8 mouse cellular contexts compared by ENCODE assay signal in genomic region chr12:82170461-82171279, GRCm38 (mm10). TPM values are rescaled to one million over a fixed set of nuclear protein-coding genes. Genes with fewer than 3 reads are reported as not detected.
DNase-seq lines count a peak whose midpoint lies in the region; ATAC-seq and TF ChIP-seq lines count a peak whose summit lies in the region.

No protein-coding gene starts in this region.

- H3K4me2 ChIP-seq in heart, postnatal 0 days (ENCODE audit: low read depth, low read length) = peak overlapping the region; percentile 100
- H3K4me2 ChIP-seq in limb, embryonic 15.5 days = peak overlapping the region; percentile 89
- H3K4me2 ChIP-seq in neural tube, embryonic 14.5 days (ENCODE audit: low read depth, low read length) = peak overlapping the region; percentile 96

- no peaks in the 10 kb centered on the region for H3K27me3 ChIP-seq in heart, postnatal 0 days (ENCODE audit: control insufficient read depth, insufficient read depth, low read length)
- H3K27me3 ChIP-seq in limb, embryonic 15.5 days = no peaks in the 10 kb centered on the region
- H3K27me3 ChIP-seq in neural tube, embryonic 14.5 days (ENCODE audit: control insufficient read depth, insufficient read depth, low read length) = no peaks in the 10 kb centered on the region

- no peak for TF ChIP-seq EP300 in heart, postnatal 0 days (IDR thresholded peaks at IDR 0.05; ENCODE audit: low read depth)

- H3K27ac ChIP-seq in heart, postnatal 0 days (ENCODE audit: low read depth) = peak overlapping the region; percentile 84
- peak overlapping the region; percentile 95 for H3K27ac ChIP-seq in limb, embryonic 15.5 days
- peak overlapping the region; percentile 88 for H3K27ac ChIP-seq in neural tube, embryonic 14.5 days (ENCODE audit: low read depth, low read length)

- peak; percentile 52 to 87 for DNase-seq in adrenal gland, adult (ENCODE audit: inconsistent age in 2 of 2, low spot score in 1 of 2)
- no peak for DNase-seq in adrenal gland, postnatal 4 days (ENCODE audit: low spot score in 2 of 2)
- peak; percentile 35 for DNase-seq in urinary bladder, postnatal 14 days (ENCODE audit: low spot score)
- no peak for DNase-seq in urinary bladder, adult 2 months (ENCODE audit: low spot score)
- DNase-seq in heart, postnatal 0 days (ENCODE audit: low spot score) = peak; percentile 30
- DNase-seq in layer of hippocampus, adult 9-11 months = no peak

- H3K9me3 ChIP-seq in heart, postnatal 0 days (replicated peaks; ENCODE audit: control insufficient read depth, low read length) = no peaks in the 10 kb centered on the region
- H3K9me3 ChIP-seq in limb, embryonic 15.5 days = no peaks in the 10 kb centered on the region
- no peaks in the 10 kb centered on the region for H3K9me3 ChIP-seq in neural tube, embryonic 14.5 days (ENCODE audit: control insufficient read depth, low read length)

- WGBS in heart, postnatal 0 days = 3% methylated on average over 29 of the region's 29 CpGs
- under 1% methylated on average over 29 of the region's 29 CpGs for WGBS in limb, embryonic 15.5 days
- WGBS in neural tube, embryonic 14.5 days = under 1% methylated on average over 29 of the region's 29 CpGs

- no peaks in the 10 kb centered on the region for H3K36me3 ChIP-seq in heart, postnatal 0 days (replicated peaks; ENCODE audit: control insufficient read depth, insufficient read depth, low read length)
- no peaks in the 10 kb centered on the region for H3K36me3 ChIP-seq in limb, embryonic 15.5 days
- H3K36me3 ChIP-seq in neural tube, embryonic 14.5 days (ENCODE audit: control insufficient read depth, insufficient read depth, low read length) = no peaks in the 10 kb centered on the region

- no peak for ATAC-seq in heart, postnatal 0 days (ENCODE audit: insufficient read depth, low read depth)
- no peak for ATAC-seq in limb, embryonic 15.5 days (ENCODE audit: insufficient number of reproducible peaks, low FRiP score, low TSS enrichment, low read depth)
- ATAC-seq in neural tube, embryonic 14.5 days (ENCODE audit: low read depth) = no peak

- peaks cover 4% of the 10 kb centered on the region; the same call in 1 of the 2 replicates for H3K4me1 ChIP-seq in heart, postnatal 0 days (ENCODE audit: control insufficient read depth, insufficient read depth)
- peaks cover 40% of the 10 kb centered on the region for H3K4me1 ChIP-seq in limb, embryonic 15.5 days
- peaks cover 14% of the 10 kb centered on the region; the same call in 1 of the 2 replicates for H3K4me1 ChIP-seq in neural tube, embryonic 14.5 days (ENCODE audit: control insufficient read depth, insufficient read depth, low read length)

- peak overlapping the region; percentile 92 for H3K9ac ChIP-seq in heart, postnatal 0 days (replicated peaks; ENCODE audit: low read depth, low read length)
- peak overlapping the region; percentile 90 for H3K9ac ChIP-seq in limb, embryonic 15.5 days
- peak overlapping the region; percentile 86 for H3K9ac ChIP-seq in neural tube, embryonic 14.5 days (replicated peaks; ENCODE audit: low read depth, low read length)

- no peak for TF ChIP-seq CTCF in heart, postnatal 0 days (IDR thresholded peaks at IDR 0.05; ENCODE audit: low read depth)

- H3K4me3 ChIP-seq in heart, postnatal 0 days (ENCODE audit: low read depth, low read length) = peak overlapping the region; percentile 76
- H3K4me3 ChIP-seq in limb, embryonic 15.5 days = peak overlapping the region; percentile 89
- H3K4me3 ChIP-seq in neural tube, embryonic 14.5 days (ENCODE audit: low read depth, low read length) = peak overlapping the region; percentile 82

RNA-seq across cellular contexts. Expression of gene Sipa1l1, which starts 1.6 kb away (rescaled TPM):
- total RNA-seq in adrenal gland, postnatal 4 days (2021) = 10 to 100 TPM; 32.7 to 40.0 TPM
- polyA plus RNA-seq in urinary bladder, adult 2 months (2012; rRNA removed) = 17.5 and 21.7 TPM in 2 replicates
- 17.1 and 18.4 TPM in 2 replicates for total RNA-seq in heart, postnatal 0 days (2014; rRNA removed; ENCODE audit: low replicate concordance)
- polyA plus RNA-seq in heart, postnatal 0 days (2015; fragmentation: Nextera tagmentation; extraction: Ambion mirVana) = 6.6 and 7.0 TPM in 2 replicates
- polyA plus RNA-seq in limb, embryonic 15.5 days (2015; fragmentation: Nextera tagmentation; extraction: Ambion mirVana) = 31.9 and 39.0 TPM in 2 replicates
- 14.2 and 17.2 TPM in 2 replicates for polyA plus RNA-seq in neural tube, embryonic 14.5 days (2014; fragmentation: Nextera tagmentation; extraction: Ambion mirVana)

Comparison
In these comparisons a context has a peak if more than half of its experiments do, and no peak if none do; other contexts are left out.
1. DNase-seq: peak in adrenal gland, adult (2 of 2), urinary bladder, postnatal 14 days (single experiment) and heart, postnatal 0 days (single experiment); none in adrenal gland, postnatal 4 days (0 of 2), urinary bladder, adult 2 months (single experiment) and layer of hippocampus, adult 9-11 months (single experiment).
2. Peak in every context shown above with its lines, with median percentiles within 50 percentile points of each other: H3K27ac ChIP-seq, H3K4me2 ChIP-seq, H3K4me3 ChIP-seq and H3K9ac ChIP-seq.